Mouse (Mus musculus) kidney, postnatal 25 days (tissue): ENCODE results near the gene Lpar2.

Experiments
- DNase-seq, 2 experiments: peaks; one replicate each; pipeline ENCODE4 v3.0.0; 2021; ENCODE audit warnings: mixed read lengths in 2 of 2

Lpar2 gene

GRCm38 (mm10) chr8:69870003-69870765 lies 48.0 kb downstream of the Lpar2 start:
- DNase-seq: no peak

- no peak for DNase-seq
Observed at GRCm38 (mm10) chr8:69870907-69871306, 48.7 kb downstream of the Lpar2 start.

GRCm38 (mm10) chr8:69874155-69874554 lies 51.9 kb downstream of the Lpar2 start:
- peak in 1 of 2 experiments; percentile 80 for DNase-seq

- no peak for DNase-seq
Observed at GRCm38 (mm10) chr8:69874654-69875053, 52.4 kb downstream of the Lpar2 start.

GRCm38 (mm10) chr8:69876097-69876496 lies 53.9 kb downstream of the Lpar2 start:
- no peak for DNase-seq

- DNase-seq: no peak
Observed at GRCm38 (mm10) chr8:69876967-69877366, 54.7 kb downstream of the Lpar2 start.

GRCm38 (mm10) chr8:69877396-69877795 lies 55.2 kb downstream of the Lpar2 start:
- no peak for DNase-seq

- DNase-seq: no peak
Observed at GRCm38 (mm10) chr8:69877992-69878391, 55.8 kb downstream of the Lpar2 start.

- no peak for DNase-seq
Observed at GRCm38 (mm10) chr8:69879678-69880077, 57.4 kb downstream of the Lpar2 start.
